ENCODE assay signal across 19 mouse cellular contexts in the genomic region with DNA sequence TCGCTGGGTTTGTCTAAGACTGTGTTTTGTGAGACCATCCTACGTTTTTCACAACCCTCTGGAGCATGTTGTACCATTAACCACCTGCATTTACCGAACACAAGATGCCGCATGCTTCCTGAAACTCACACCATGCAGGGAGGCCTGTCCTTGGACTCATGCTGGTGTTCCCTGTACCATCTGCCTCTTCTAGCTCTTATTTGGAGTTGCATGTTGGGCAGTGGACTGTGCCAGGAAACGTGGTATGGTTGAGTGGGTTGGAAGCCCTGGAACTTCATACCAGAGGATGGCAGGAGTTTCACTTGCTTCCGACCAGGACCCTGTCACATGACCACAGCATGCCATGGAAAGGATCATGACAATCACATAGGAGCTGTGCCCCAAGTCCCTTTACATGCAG. TPM values are rescaled to one million over a fixed set of nuclear protein-coding genes. Genes with fewer than 3 reads are reported as not detected.
DNase-seq lines count a peak whose midpoint lies in the region; ATAC-seq lines count a peak whose summit lies in the region.
"Had no signal": no experiment of that assay in that cellular context is flagged by ENCODE, and none has a peak within 500 bp of the region (broad histone marks: within the 10 kb centered on the region; RNA-seq: fewer than 3 reads in every experiment).

No protein-coding gene starts in this region.

- H3K27me3 ChIP-seq in kidney, embryonic 15.5 days, result no peaks in the 10 kb centered on the region
- H3K27me3 ChIP-seq in intestine, embryonic 15.5 days (replicated peaks), result no peaks in the 10 kb centered on the region
- H3K27me3 ChIP-seq: embryonic facial prominence, embryonic 13.5 days; forebrain, embryonic 15.5 days; hindbrain, embryonic 13.5 days; midbrain, embryonic 15.5 days had no signal

- no peak for DNase-seq in kidney, postnatal 14 days
- DNase-seq in brain, adult 2 months (ENCODE audit: low read depth, low spot score), result peak; percentile 77
- DNase-seq in cerebellum, adult 11-12 months, result peak; percentile 54
- peak; percentile 36 to 55 for DNase-seq in cerebellum, postnatal 25 days
- DNase-seq in T-cell, adult 2 months (ENCODE audit: low spot score), result no peak
- DNase-seq: gastrocnemius, adult 2 months; heart, postnatal 10 days; liver; right cerebral cortex, postnatal 14 days; spleen, adult 18-20 months; thymus, adult 2 months had no signal

- ATAC-seq in kidney, embryonic 15.5 days (replicated peaks; ENCODE audit: low FRiP score), result no peak
- ATAC-seq in intestine, embryonic 15.5 days, result no peak
- ATAC-seq: forebrain, embryonic 15.5 days; lung, postnatal 0 days; midbrain, embryonic 15.5 days had no signal

- H3K4me3 ChIP-seq in kidney, embryonic 15.5 days (replicated peaks), result no peak overlapping the region
- H3K4me3 ChIP-seq in intestine, embryonic 15.5 days (replicated peaks), result no peak overlapping the region
- H3K4me3 ChIP-seq: embryonic facial prominence, embryonic 13.5 days; forebrain, embryonic 15.5 days; gastrocnemius, adult 2 months; hindbrain, embryonic 13.5 days; midbrain, embryonic 15.5 days had no signal

- no peak overlapping the region for H3K4me2 ChIP-seq in kidney, embryonic 15.5 days
- no peak overlapping the region for H3K4me2 ChIP-seq in intestine, embryonic 15.5 days (replicated peaks)
- H3K4me2 ChIP-seq: embryonic facial prominence, embryonic 13.5 days; forebrain, embryonic 15.5 days; heart, embryonic 11.5 days; hindbrain, embryonic 13.5 days; midbrain, embryonic 15.5 days had no signal

- no peaks in the 10 kb centered on the region for H3K36me3 ChIP-seq in kidney, embryonic 15.5 days
- H3K36me3 ChIP-seq in intestine, embryonic 15.5 days, result no peaks in the 10 kb centered on the region
- H3K36me3 ChIP-seq: embryonic facial prominence, embryonic 13.5 days; forebrain, embryonic 15.5 days; hindbrain, embryonic 13.5 days; midbrain, embryonic 15.5 days had no signal

- WGBS in kidney, embryonic 15.5 days, result 76% methylated on average over 6 of the region's 6 CpGs
- WGBS in intestine, embryonic 15.5 days, result 91% methylated on average over 6 of the region's 6 CpGs

- H3K27ac ChIP-seq in kidney, embryonic 15.5 days, result 0 out of 2 replicates have a peak overlapping the region, but pooled peaks have one; percentile 22
- H3K27ac ChIP-seq in intestine, embryonic 15.5 days, result no peak overlapping the region
- H3K27ac ChIP-seq: embryonic facial prominence, embryonic 13.5 days; forebrain, embryonic 15.5 days; gastrocnemius, adult 2 months; hindbrain, embryonic 13.5 days; midbrain, embryonic 15.5 days had no signal

- H3K4me1 ChIP-seq in kidney, embryonic 15.5 days, result peaks cover 31% of the 10 kb centered on the region
- H3K4me1 ChIP-seq in intestine, embryonic 15.5 days (replicated peaks), result no peaks in the 10 kb centered on the region; the same call in 1 of the 2 replicates
- H3K4me1 ChIP-seq: forebrain, embryonic 15.5 days; hindbrain, embryonic 13.5 days; midbrain, embryonic 15.5 days had no signal

- H3K9me3 ChIP-seq in kidney, embryonic 15.5 days (replicated peaks), result no peaks in the 10 kb centered on the region
- H3K9me3 ChIP-seq in intestine, embryonic 15.5 days, result no peaks in the 10 kb centered on the region
- H3K9me3 ChIP-seq: embryonic facial prominence, embryonic 13.5 days; forebrain, embryonic 15.5 days; midbrain, embryonic 15.5 days had no signal

- no peak overlapping the region for H3K9ac ChIP-seq in kidney, embryonic 15.5 days
- H3K9ac ChIP-seq in intestine, embryonic 15.5 days, result no peak overlapping the region
- H3K9ac ChIP-seq: embryonic facial prominence, embryonic 13.5 days; forebrain, embryonic 15.5 days; hindbrain, embryonic 13.5 days; midbrain, embryonic 15.5 days had no signal

RNA-seq across cellular contexts. Expression of a gene that starts 16.5 kb away (rescaled TPM):
- polyA plus RNA-seq in kidney, embryonic 15.5 days (2015; fragmentation: Nextera tagmentation; extraction: Ambion mirVana), result 8.1 and 8.2 TPM in 2 replicates
- polyA plus RNA-seq in intestine, embryonic 15.5 days (2015; fragmentation: Nextera tagmentation; extraction: Ambion mirVana), result 4.8 and 5.1 TPM in 2 replicates

Comparison
In these comparisons a context has a peak if more than half of its experiments do, and no peak if none do; other contexts are left out.
1. DNase-seq: peak in brain, adult 2 months (single experiment), cerebellum, adult 11-12 months (single experiment) and cerebellum, postnatal 25 days (2 of 2); none in kidney, postnatal 14 days (single experiment) and T-cell, adult 2 months (single experiment).